Mouse (Mus musculus): ENCODE data around the gene Glyr1.

DNA sequence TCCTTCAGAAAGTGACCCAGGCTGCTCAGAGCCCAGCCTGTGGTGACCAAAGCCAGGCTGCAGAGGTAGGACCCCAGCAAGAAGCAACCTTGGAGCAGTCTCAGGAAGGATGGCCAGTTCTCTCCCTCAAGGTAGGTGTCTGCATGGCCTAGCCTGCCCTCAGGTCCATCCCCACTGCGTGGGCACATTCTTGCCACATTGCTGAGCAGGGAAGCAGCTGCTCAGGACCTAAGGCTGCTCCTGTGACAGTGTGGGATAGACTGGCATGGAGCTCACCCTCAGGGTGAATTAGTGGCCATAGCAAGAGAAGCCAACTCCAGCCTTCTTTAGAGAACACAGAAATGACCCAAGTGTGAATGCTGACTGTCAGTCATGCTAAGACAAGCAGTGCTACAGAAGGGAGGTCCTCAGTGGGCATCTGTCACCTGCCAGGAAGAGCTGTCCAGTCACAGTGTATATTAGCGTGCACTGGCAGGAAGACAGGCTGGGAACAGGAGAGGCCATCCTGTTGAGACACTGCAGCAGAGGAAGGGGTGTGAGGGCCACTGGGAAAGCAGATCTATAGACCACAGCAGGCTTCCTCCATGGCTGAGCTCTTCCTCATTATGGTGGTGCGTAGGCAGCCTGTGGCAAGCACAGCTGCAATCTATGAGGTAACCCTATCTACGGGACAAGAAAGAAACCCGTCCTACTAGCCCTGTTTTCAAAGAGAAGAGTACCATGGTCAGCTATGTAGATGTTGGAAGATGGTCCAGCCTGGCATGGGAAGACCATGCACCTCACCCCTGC is 80.4 kb downstream of the Glyr1 start:
- no peak for TF ChIP-seq MYB (IDR thresholded peaks at IDR 0.05; ENCODE audit: low read depth, low read length)
- no peak for TF ChIP-seq CTCF (IDR thresholded peaks at IDR 0.05 in 2 of 3, conservative IDR thresholded peaks at IDR 0.05 in 1 of 3; ENCODE audit: control insufficient read depth in 1 of 3, insufficient read depth in 1 of 3, low read depth in 2 of 3, low read length in 3 of 3, poor library complexity in 1 of 3, severe bottlenecking in 1 of 3)
- TF ChIP-seq POLR2A (IDR thresholded peaks at IDR 0.05; ENCODE audit: control insufficient read depth in 1 of 2, insufficient read depth in 1 of 2, low read depth in 1 of 2, low read length in 2 of 2, poor library complexity in 1 of 2) = no peak
- no peak for TF ChIP-seq POLR2AphosphoS5 (IDR thresholded peaks at IDR 0.05; ENCODE audit: borderline replicate concordance, low read depth, low read length)
- TF ChIP-seq ZNF384 (IDR thresholded peaks at IDR 0.05; ENCODE audit: low read depth, low read length) = no peak
- TF ChIP-seq EP300 (IDR thresholded peaks at IDR 0.05; ENCODE audit: low read depth in 1 of 2, low read length in 2 of 2) = no peak
- TF ChIP-seq MAZ (IDR thresholded peaks at IDR 0.05; ENCODE audit: low read depth, low read length) = no peak
- TF ChIP-seq TBP (IDR thresholded peaks at IDR 0.05; ENCODE audit: low read depth, low read length) = no peak
- no peak for TF ChIP-seq MAX (IDR thresholded peaks at IDR 0.05; ENCODE audit: low read length)
- TF ChIP-seq RAD21 (IDR thresholded peaks at IDR 0.05; ENCODE audit: low read depth, low read length) = no peak
- TF ChIP-seq ZC3H11A (IDR thresholded peaks at IDR 0.05; ENCODE audit: low read depth, low read length) = no peak
